Mouse (Mus musculus) ES-CJ7 (cell line): ENCODE measurements around the gene Nkpd1.

Source experiments
- DNase-seq: peaks from one replicate; pipeline ENCODE4 v3.0.0; 2011; ENCODE audit warnings: low read depth, low spot score

Gene Nkpd1

GRCm38 (mm10) chr7:19546007-19546406 is 28.4 kb downstream of the Nkpd1 start:
- no peak for DNase-seq

DNA sequence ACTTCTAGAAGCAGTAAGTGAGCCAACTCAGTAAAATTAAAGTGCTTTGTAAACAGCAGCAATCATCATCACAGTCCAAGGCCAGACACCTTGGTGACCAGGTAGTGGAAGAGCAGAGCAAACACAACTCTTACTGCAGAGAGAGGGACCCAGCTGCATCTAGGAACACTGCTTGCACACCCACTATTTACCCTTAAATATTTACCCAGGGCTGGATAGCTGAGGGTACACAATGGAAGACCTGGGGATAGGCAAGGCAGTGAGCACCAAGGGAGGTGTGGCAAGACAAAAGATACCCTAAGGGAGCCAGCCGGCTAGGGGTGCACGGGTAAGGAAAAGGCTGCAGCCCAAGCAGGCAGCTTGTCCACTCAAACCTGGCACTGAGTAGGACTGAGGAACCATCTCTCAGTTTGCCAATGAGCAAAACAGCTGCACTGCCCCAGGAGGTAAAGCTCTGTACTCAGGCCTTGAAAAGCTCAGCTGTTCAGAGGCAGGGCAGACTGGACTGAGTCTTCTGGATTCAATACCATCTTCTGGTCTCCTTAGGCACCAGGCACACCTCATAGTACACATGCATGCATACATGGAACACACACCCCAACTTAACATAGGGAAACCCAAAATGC is 29.8 kb downstream of the Nkpd1 start:
- DNase-seq: no peak

DNA sequence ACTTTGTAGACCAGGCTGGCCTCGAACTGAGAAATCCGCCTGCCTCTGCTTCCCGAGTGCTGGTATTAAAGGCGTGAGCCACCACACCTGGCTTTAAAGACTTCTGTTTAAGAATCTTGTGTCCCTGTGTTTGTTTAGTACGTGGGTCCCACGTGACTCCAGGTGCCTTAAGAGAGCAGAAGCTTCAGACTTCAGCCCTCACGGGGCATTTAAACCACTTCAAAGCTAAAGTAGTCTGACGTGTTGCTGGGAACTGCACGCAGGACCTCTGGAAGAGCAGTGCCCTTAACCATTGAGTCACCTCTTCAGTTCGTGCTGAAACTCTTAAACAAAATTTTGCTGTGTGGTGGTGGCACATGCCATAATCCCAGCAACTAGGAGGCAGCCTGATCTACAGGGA is 31.8 kb downstream of the Nkpd1 start:
- no peak for DNase-seq

DNA sequence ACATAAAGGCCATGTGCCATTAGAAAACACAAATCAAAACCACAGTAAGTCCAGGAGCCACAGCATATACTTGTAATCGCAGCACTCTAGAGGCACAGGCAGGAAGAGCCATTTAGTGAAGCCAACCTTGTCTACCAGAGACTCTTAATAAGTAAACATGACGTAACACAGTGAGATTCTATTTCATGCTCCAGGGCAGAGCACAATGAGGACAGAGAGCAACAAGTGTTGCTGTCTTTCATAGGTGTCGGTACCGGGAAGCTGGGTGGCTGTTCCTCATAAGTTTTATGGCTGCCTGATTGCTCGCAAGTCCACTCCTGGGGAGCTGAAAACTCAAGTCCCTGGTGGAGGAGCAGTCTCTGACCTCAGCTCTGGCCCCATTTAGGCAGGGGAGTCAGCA is 34.0 kb downstream of the Nkpd1 start:
- DNase-seq: no peak

DNA sequence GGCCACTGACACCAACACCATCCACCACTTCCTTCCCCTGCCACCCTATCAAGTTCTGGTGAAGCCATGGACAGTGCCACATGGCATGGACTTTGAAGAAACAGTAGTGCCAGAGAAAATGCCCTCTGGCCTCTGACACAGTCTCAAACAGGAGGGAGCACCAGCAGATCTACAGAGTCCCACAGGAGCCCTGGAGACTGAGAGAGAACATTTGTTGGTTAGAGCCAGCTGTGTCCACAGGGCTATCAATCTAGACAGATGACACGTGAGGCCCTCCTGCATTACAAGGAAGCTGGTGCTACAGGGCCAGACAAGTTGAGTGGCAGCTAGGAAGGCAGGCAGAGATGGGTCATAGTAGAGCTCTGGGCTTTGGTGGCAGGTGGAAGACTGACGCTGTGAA is 34.8 kb downstream of the Nkpd1 start:
- no peak for DNase-seq

GRCm38 (mm10) chr7:19554168-19554567 is 36.5 kb downstream of the Nkpd1 start:
- DNase-seq: no peak

DNA sequence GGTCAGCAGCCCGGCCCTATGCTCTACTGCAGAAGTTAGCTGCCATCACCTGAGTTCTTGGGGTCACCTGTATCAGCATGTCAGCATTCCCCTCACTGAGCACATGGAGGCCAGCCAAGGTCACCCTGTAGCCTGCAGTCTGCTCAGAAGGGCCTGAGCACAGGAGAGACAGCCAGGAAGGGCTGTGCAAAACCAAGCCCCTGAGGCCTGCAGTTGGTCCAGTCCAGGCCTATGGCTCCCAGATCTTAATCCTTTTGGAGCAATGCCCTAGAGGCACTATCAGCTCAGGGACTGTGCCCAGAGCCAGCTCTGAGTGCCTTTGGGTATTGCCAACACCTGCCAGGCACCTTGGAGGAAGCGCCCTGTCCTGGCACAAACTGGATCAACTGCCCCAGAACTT is 39.4 kb downstream of the Nkpd1 start:
- DNase-seq: no peak

GRCm38 (mm10) chr7:19557982-19558900 is 40.6 kb downstream of the Nkpd1 start:
- no peak for DNase-seq

DNA sequence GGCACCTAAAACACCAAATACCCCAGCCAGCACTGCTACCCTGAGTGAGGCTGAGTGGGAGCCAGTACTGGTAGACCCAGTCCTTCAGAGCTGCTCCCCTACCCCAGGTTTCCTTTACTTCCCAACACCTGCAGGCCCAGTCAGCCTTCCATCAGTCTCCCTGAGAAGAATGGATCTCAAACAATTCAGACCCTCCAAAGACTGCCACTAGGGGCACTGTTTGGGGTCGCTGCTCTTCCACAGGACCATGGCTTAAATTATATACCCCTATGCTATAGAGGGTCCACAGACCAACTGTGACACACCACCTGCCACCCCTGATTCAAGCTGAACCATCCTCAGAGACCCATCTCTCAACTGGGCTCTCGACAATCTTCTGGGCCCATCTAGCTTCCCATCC is 41.3 kb downstream of the Nkpd1 start:
- peak; percentile 60 for DNase-seq

DNA sequence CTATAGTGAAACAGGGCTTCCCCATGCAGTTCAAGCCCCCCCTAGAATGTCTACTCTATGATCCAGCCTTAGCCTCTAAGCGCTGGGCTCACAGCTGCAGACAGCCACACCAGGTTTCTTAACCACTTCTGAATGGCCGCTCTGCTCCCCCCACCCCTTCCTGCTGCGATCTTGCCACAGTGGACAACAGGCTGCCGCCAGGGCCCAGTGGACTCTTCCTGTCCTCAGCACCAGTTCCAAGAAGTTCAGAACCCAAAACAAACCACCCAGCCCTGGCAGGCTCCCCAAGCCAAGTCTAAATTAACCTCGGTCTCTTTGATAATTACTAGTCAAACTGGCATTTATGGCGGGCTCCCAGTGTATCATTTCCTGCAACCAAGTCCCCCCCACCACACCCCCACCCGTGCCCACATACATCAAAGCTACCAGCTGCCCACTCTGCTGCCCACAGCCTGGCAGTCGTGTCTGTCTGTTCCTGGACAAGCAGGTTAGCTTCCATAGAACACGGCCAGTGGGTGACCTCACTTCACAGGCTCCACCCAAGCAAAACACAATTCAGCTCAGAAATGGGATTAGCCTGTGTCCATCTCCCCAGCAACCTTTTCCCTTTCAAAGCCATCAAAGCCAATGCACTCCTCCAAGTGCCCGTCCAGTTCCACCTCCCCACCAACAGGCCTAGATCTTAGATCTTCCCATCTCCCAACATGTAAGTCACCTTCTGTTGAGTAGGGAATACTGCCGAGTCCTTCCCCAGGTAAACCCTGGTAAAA is 43.0 kb downstream of the Nkpd1 start:
- no peak for DNase-seq

GRCm38 (mm10) chr7:19561431-19561764 is 43.8 kb downstream of the Nkpd1 start:
- no peak for DNase-seq

DNA sequence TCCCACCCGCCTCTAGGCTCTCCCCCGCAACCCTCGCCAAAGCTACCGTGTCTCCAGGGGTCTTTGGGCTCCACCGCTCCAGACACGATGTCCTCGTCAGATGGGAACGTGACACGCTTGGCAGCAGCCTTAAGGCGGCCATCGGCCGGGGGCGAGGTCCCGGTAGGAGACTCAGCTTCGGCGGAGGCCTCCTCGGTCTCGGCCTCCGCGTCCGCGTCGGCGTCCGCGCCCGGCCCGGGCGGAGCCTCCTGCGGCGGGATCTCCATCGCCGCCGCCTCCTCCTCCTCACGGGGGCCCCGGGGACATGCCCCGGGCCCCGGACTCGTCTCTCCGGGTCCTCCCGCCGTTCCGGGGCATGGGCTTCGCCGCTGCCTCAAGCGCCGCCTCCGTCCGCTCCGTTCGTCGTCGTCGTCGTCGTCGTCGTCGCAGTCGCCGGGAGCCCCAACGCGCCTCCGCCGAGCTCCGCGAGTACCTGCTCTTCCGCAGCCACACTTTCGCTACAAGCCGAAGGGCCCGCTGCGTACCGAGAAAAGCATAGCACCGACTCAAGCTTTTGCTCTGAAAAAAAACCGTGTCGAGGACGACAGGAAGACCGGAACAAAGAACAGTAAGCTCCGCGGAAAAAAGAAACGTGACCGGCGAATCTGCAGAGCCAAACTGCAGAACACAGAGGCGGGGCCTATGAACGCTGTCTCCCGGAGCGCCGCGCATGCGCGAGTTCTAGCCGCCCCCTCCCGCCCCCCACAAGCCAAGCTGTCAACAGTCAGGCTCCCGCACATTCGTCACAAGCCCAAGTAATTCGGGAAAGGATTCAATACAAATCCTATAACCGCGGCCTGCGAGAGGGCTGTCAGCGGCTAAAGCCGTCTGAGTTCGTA is 44.4 kb downstream of the Nkpd1 start:
- DNase-seq: peak; percentile 95

GRCm38 (mm10) chr7:19562643-19563410 is 45.2 kb downstream of the Nkpd1 start, which contains the start of gene Ppp1r37:
Ppp1r37 (minus strand) TSS chr7:19563076.
- DNase-seq: peak; percentile 21

DNA sequence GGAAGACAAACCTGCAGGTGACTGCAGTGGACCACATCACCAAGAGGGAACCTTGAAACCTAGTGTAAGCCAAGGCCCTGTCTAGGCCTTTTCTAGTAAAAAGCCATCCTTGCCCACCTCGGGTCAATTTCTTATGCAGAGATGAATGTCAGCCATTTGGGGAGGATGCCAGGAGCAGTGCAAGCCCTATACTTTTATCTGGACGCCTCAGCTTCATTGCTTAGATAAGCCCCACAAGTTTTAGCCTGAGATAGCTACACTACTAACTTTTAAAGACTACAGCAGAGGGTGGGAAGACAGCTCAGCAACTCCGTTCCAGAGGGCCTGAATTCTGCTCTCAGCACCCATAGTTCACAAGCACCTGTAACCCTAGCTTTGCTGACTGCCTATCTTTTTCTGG is 46.2 kb downstream of the Nkpd1 start:
- no peak for DNase-seq

DNA sequence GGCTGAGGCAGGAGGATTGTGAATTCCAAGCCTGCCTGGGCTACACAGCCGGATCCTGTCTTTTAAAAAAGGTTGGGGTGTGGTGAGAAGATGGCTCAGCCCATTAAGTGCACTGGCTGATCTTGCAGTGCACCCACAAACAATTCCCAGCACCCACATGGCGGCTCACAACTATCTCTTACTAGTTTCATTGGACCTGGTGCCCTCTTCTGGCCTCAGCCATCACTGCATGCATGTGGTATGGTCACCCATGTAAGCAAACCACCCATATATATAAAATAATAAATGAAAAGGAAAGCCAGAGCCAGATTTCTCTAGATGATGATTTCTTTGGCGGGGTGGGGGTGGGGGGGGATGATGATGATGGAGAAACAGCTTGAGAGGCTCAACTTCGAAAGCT is 46.8 kb downstream of the Nkpd1 start:
- peak; percentile 69 for DNase-seq

GRCm38 (mm10) chr7:19565803-19566202 is 48.2 kb downstream of the Nkpd1 start:
- no peak for DNase-seq

DNA sequence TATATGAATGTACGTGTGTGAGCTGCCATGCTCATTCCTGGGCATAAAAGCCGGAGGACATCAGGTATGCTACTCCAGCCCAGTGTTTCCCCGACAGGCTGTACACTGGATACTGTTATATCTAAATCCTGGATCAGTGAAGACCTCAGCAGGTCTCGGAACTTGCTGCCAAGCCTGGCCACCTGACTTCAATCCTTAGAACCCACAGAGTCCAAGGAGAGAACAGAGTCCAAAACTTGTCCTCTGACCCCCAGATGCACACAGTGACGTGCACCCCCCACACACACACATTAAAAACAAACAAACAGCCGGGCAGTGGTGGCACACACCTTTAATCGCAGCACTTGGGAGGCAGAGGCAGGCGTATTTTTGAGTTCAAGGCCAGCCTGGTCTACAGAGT is 49.8 kb downstream of the Nkpd1 start:
- DNase-seq: no peak

DNA sequence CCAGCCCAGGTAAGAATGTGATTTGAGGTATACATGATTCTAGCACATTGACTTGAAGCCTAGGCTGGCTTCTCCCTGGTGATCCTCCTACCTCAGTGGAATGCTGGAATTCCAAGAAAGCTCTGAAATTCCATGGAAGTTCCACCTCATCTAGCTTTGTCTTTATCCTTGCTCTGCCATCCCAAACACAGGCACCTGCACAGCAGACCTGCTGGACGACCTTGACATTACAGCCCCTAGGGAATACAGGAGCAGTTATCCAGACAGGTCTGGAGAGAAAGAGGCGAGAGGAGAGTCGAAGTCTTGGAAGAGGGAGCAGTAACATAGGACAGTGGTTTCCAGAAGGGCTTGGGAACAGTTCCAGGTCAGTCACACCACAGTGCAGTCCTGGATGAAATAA is 52.0 kb downstream of the Nkpd1 start:
- peak; percentile 66 for DNase-seq

DNA sequence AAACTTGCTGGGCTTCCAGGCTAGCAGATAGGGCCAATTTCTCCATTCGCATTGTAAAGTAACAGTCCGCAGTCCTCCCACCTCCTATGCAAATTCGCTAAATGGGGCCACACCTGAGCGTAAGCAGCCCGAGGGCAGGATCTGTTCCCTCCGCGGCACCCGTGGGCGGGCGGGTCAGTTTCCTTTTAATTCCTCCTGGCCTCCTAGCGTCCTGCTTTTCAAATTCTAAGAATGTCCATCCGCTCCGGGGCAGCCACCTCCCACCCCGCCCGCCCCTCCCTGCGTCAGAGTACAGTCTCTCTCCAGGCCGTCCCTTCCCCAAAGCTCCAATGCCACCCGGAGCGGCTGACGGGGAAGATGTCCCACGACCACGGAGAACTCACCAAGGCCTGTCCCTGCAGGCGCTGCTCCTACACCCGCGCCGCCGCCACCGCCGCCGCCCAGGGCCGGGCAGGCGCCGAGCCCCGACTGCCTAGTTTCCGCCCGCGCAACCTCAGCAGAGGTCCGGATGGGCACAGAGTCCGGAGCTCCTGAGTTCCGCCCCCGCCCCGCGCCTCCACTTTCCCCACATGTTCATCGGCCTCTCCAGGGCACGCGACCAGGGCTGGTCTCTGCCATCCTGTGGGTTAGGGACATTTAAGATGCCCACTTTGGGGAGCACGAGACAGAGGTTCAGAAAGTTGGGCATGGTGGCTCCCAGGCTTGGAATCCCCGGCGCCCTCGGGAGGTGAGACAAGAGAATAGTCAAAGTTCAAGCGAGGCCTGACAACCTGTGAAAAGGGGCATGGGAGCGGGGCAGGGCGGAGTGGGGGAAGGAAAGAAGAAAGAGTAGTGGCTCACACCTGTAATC is 55.5 kb downstream of the Nkpd1 start:
- peak; percentile 85 for DNase-seq

- DNase-seq: peak; percentile 92
Measured at GRCm38 (mm10) chr7:19573776-19574140, 56.1 kb downstream of the Nkpd1 start.
